Mouse (Mus musculus) liver, postnatal 0 days (tissue): Measurements from ENCODE around the gene Zrsr1.

Source experiments
- CTCF ChIP-seq: sonication (generic); IDR thresholded peaks from 2 replicates; pipeline ENCODE4 v1.5.1; 2016; ENCODE audit warnings: antibody characterized with exemption, low read depth
- EP300 ChIP-seq: IDR thresholded peaks from 2 replicates; pipeline ENCODE4 v1.6.1; 2016; ENCODE audit warnings: antibody characterized with exemption, low read depth, mild to moderate bottlenecking

DNA sequence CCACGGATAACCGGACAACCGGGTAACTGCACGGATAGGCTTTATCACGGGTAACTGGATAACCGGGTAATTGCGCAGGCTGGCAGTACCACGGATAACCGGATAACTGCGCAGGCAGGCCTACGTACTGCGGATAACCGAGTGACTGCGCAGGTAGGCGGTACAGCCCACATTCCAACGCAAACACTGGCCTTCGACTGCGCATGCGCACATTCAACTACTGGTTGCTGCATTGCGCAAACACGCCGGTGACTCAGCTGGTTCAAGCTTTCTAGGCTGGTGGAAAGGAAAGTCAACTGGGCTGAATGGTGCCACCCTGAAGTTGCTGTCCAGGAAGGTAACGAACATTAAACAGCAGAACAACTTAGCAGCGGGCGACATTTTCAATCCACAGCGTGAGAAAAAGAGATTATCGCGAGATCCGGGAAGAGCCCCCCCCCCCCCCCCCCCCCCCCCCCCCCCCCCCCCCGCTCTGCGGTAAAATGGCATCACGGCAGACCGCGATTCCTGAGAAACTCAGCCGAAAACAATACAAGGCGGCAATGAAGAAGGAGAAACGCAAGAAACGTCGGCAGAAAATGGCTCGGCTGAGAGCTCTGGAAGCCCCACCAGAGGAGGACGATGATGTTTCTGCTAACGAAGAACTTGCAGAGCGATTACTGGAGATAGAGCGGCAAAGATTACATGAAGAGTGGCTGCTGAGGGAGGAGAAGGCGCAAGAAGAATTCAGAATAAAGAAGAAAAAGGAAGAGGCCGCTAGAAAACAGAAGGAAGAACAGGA is 1.1 kb downstream of the Zrsr1 start:
- TF ChIP-seq CTCF (no peak), EP300 (no peak)
